Mouse (Mus musculus) brain, embryonic 14.5 days (tissue): ENCODE results near the gene Rab22a.

ENCODE experiments used
- CTCF ChIP-seq: fragments of 200-500 bp; IDR thresholded peaks from 2 replicates; pipeline ENCODE4 v1.5.1; 2012; ENCODE audit warnings: inconsistent platforms, mild to moderate bottlenecking, moderate library complexity, borderline replicate concordance; ENCODE audit not compliant: insufficient read depth, insufficient read length; ENCODE audit errors: extremely low read depth
- POLR2A ChIP-seq: fragments of 200-500 bp; IDR thresholded peaks from 2 replicates; pipeline ENCODE4 v1.6.1; 2012; ENCODE audit warnings: mild to moderate bottlenecking, inconsistent platforms, borderline replicate concordance; ENCODE audit not compliant: poor library complexity, insufficient read depth, insufficient read length, severe bottlenecking; ENCODE audit errors: extremely low read depth

- no peak for TF ChIP-seq POLR2A
- TF ChIP-seq CTCF = no peak
Observed at GRCm38 (mm10) chr2:173672328-173672896, 12.9 kb downstream of the Rab22a start.
